Mouse (Mus musculus) kidney, postnatal 0 days (tissue): ENCODE data around the gene Gm12169. TPM values are rescaled to one million over a fixed set of nuclear protein-coding genes. Genes with fewer than 3 reads are reported as not detected.

Source experiments
- ATAC-seq: fragments of 200-750 bp; cut with Nextera tagmentation; replicated peaks from 2 replicates; pipeline ENCODE4 v1.8.0; 2017; ENCODE audit warnings: low read depth, moderate number of reproducible peaks, moderate TSS enrichment, moderate library complexity; ENCODE audit not compliant: low FRiP score
- DNase-seq: peaks from one replicate; pipeline ENCODE4 v3.0.0-alpha.2; 2016; ENCODE audit warnings: low spot score
- H3K27ac ChIP-seq: fragments of 300-500 bp; sonication (generic); 2 replicates; pipeline ENCODE4 v1.5.1; 2014; ENCODE audit warnings: mild to moderate bottlenecking
- H3K27me3 ChIP-seq: fragments of 300-500 bp; sonication (generic); 2 replicates; pipeline ENCODE4 v1.6.1; 2014; ENCODE audit warnings: low read length, mixed read lengths; ENCODE audit not compliant: insufficient read depth
- H3K36me3 ChIP-seq: fragments of 300-500 bp; sonication (generic); 2 replicates; pipeline ENCODE4 v1.6.1; 2014; ENCODE audit warnings: low read length, mixed read lengths; ENCODE audit not compliant: insufficient read depth
- H3K4me1 ChIP-seq: fragments of 300-500 bp; sonication (generic); replicated peaks from 2 replicates; pipeline ENCODE4 v1.6.1; 2014; ENCODE audit warnings: antibody characterized with exemption, low read length, mixed read lengths; ENCODE audit not compliant: insufficient read depth
- H3K4me2 ChIP-seq: fragments of 300-500 bp; sonication (generic); 2 replicates; pipeline ENCODE4 v1.6.1; 2014; ENCODE audit warnings: mild to moderate bottlenecking, low read length, moderate library complexity, mixed read lengths
- H3K4me3 ChIP-seq: fragments of 300-500 bp; sonication (generic); replicated peaks from 2 replicates; pipeline ENCODE4 v1.5.1; 2014; ENCODE audit warnings: low read depth, low read length
- H3K9ac ChIP-seq: fragments of 300-500 bp; sonication (generic); 2 replicates; pipeline ENCODE4 v1.6.1; 2014; ENCODE audit warnings: low read depth, low read length
- H3K9me3 ChIP-seq: fragments of 300-500 bp; sonication (generic); replicated peaks from 2 replicates; pipeline ENCODE4 v1.6.1; 2016; ENCODE audit warnings: low read length, inconsistent platforms, mixed read lengths
- CTCF ChIP-seq: IDR thresholded peaks from 2 replicates; pipeline ENCODE4 v1.5.1; 2016; ENCODE audit warnings: antibody characterized with exemption, low read depth, mild to moderate bottlenecking, moderate library complexity
- WGBS: fragments of 180-500 bp; shearing (Covaris S2); extraction: QIAGEN DNeasy Blood & Tissue Kit; methylation state at CpG from one replicate; pipeline ENCODE4 v1.1.7; 2014; 5-methylcytosine and 5-hydroxymethylcytosine counted together
- polyA plus RNA-seq: library from polyadenylated mRNA; unstranded; fragments of >200 nt; fragmentation: Nextera tagmentation; extraction: Ambion mirVana; gene quantifications from 2 replicates; pipeline ENCODE4 v1.2.1, GENCODE M21; 2015

The Gm12169 gene
- polyA plus RNA-seq, 1 experiment from 2014 or later = not detected

DNA sequence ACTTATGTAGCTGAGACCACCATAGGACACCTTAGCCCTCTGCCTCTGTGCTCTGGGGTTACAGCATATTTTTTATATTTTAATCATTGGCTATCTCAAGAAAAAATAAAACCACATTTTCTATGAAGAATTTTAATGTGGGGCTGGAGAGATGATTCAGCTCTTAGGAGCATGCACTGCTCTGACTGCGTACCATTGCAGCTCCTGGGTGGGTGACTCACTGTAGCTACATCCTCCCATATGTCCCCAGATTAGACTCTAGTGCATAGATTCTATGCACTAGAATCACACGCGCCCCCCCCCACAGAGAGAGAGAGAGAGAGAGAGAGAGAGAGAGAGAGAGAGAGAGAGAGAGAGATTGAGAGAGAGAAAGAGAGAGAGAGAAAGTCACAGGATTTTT, 28.7 kb downstream of the Gm12169 start:
- ATAC-seq (no peak), DNase-seq (no peak)
- WGBS = 90% methylated on average over 3 of the region's 3 CpGs
- TF ChIP-seq CTCF = no peak
- no peak overlapping the region for H3K9ac ChIP-seq
- H3K4me1 ChIP-seq = no peaks in the 10 kb centered on the region
- no peak overlapping the region for H3K4me2 ChIP-seq
- no peak overlapping the region for H3K4me3 ChIP-seq
- no peaks in the 10 kb centered on the region for H3K27me3 ChIP-seq
- H3K9me3 ChIP-seq = no peaks in the 10 kb centered on the region
- no peak overlapping the region for H3K27ac ChIP-seq
- no peaks in the 10 kb centered on the region for H3K36me3 ChIP-seq

DNA sequence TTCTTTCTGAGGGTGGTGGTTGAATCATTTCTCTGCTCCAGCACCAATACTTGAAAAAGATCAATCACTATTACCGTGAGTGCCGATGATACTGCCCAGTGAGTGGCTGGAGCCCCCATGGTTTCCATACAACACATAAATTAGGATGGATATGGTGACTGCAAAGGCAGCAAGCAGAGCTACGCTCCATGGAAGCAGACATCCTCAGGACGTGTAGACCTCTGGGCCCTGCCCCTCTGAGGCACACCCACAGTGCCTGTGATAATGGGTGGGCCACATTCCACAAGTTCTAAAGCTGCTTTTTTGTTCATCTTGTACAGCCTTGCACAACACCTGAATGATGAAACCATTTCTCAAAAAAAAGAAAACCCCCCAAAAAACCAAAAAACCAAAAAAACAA, 37.1 kb downstream of the Gm12169 start:
- WGBS = 82% methylated on average over 4 of the region's 4 CpGs
- ATAC-seq (no peak), DNase-seq (no peak)
- TF ChIP-seq CTCF = no peak
- Histone ChIP-seq H3K9ac (no peak overlapping the region), H3K9me3 (no peaks in the 10 kb centered on the region), H3K27me3 (no peaks in the 10 kb centered on the region), H3K4me3 (no peak overlapping the region), H3K4me2 (no peak overlapping the region), H3K27ac (no peak overlapping the region), H3K36me3 (no peaks in the 10 kb centered on the region), H3K4me1 (no peaks in the 10 kb centered on the region)

DNA sequence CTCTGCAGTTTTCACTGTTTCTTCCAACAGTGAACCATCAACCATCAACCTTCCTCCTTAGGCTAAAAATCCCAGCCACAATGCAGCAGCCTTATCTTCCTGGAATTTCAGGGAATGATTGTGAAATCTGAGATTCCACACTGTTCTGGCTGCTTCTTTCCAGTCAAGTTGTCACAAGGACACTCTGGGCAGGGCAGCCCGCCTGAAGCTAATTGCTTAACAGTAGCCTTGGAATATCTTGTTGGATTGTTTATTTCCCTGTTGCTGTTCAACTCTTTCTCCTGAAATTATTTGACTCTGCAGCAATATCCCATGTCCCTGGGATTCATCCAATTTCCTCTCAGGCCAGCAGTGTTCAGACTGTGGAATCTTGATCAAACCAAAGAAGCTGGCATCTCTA, 40.7 kb downstream of the Gm12169 start:
- no peak overlapping the region for H3K9ac ChIP-seq
- no peak overlapping the region for H3K27ac ChIP-seq
- no peaks in the 10 kb centered on the region for H3K9me3 ChIP-seq
- H3K36me3 ChIP-seq = no peaks in the 10 kb centered on the region
- DNase-seq = no peak
- ATAC-seq = no peak
- no peaks in the 10 kb centered on the region for H3K4me1 ChIP-seq
- no peaks in the 10 kb centered on the region for H3K27me3 ChIP-seq
- 59% methylated on average over 1 of the region's 1 CpGs for WGBS
- no peak for TF ChIP-seq CTCF
- no peak overlapping the region for H3K4me3 ChIP-seq
- H3K4me2 ChIP-seq = no peak overlapping the region

DNA sequence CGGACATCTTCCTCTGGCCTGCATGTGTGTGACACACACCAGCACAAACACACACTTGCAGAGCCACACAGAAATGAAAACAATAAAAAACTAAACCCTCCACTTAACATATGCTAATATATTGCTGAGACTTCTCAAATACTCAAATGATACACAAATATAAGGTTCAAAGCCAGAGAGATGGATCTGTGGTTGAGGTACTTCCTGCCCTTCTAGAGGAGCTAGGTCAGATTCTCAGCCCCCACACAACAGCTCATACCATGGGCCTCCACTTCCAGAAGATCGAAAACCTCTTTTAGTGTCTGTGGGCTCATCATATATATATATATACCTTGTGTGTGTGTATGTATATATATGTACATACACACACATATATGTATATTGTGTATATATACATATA, 42.0 kb downstream of the Gm12169 start:
- Histone ChIP-seq H3K4me3 (no peak overlapping the region), H3K9me3 (no peaks in the 10 kb centered on the region), H3K4me2 (no peak overlapping the region), H3K27ac (no peak overlapping the region), H3K4me1 (no peaks in the 10 kb centered on the region), H3K9ac (no peak overlapping the region), H3K36me3 (no peaks in the 10 kb centered on the region), H3K27me3 (no peaks in the 10 kb centered on the region)
- ATAC-seq (no peak), DNase-seq (no peak)
- TF ChIP-seq CTCF = no peak
- 89% methylated on average over 2 of the region's 2 CpGs for WGBS

DNA sequence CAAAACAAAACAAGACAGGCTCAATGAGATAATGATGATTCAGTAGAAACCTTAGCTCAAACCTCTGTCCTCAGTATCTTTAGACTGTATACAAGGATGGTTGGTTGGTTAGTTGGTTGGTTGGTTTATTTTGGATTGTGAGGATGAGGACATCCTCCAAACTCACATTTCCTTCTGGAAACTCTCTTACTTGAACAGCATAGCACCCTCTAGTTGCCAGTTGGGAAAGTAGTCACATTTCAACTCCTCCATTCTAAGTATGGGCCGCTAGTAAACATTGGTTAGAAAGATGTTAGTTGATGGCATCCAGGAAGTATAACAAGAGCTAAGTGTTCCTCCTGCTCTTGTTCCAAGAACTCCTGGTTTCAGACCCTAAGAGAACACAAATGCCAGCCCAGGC, 45.1 kb downstream of the Gm12169 start:
- Histone ChIP-seq H3K27me3 (no peaks in the 10 kb centered on the region), H3K4me1 (no peaks in the 10 kb centered on the region), H3K9me3 (no peaks in the 10 kb centered on the region), H3K4me3 (no peak overlapping the region), H3K36me3 (no peaks in the 10 kb centered on the region), H3K4me2 (no peak overlapping the region), H3K27ac (no peak overlapping the region), H3K9ac (no peak overlapping the region)
- DNase-seq (no peak), ATAC-seq (no peak)
- peak; percentile 13; the same call in 1 of the 2 replicates for TF ChIP-seq CTCF
- 88% methylated on average over 1 of the region's 1 CpGs for WGBS

GRCm38 (mm10) chr11:46571327-46571726, 47.3 kb downstream of the Gm12169 start, which contains the start of gene BC053393:
BC053393 (plus strand) TSS chr11:46571536.
- no peaks in the 10 kb centered on the region for H3K27me3 ChIP-seq
- H3K4me1 ChIP-seq = no peaks in the 10 kb centered on the region
- no peak for TF ChIP-seq CTCF
- DNase-seq (no peak), ATAC-seq (no peak)
- no peak within 1 kb of the TSS for H3K4me3 ChIP-seq
- H3K27ac ChIP-seq = no peak within 1 kb of the TSS
- H3K9ac ChIP-seq = no peak within 1 kb of the TSS
- no peak within 1 kb of the TSS for H3K4me2 ChIP-seq
- no peaks in the 10 kb centered on the region for H3K9me3 ChIP-seq
- no peaks in the 10 kb centered on the region for H3K36me3 ChIP-seq
- 90% methylated on average over 1 of the region's 1 CpGs for WGBS

- 31% methylated on average over 5 of the region's 5 CpGs for WGBS
- Histone ChIP-seq H3K27me3 (no peaks in the 10 kb centered on the region), H3K36me3 (no peaks in the 10 kb centered on the region), H3K27ac (peak overlapping the region; percentile 36; the same call in 1 of the 2 replicates), H3K9me3 (no peaks in the 10 kb centered on the region), H3K9ac (no peak overlapping the region), H3K4me2 (no peak overlapping the region), H3K4me1 (no peaks in the 10 kb centered on the region), H3K4me3 (no peak overlapping the region)
- peak; percentile 72; the same call in 1 of the 2 replicates for ATAC-seq
- TF ChIP-seq CTCF = no peak
- DNase-seq = peak; percentile 34
Observed at GRCm38 (mm10) chr11:46578771-46579281, 54.8 kb downstream of the Gm12169 start.
